Mouse (Mus musculus) liver, embryonic 13.5 days (tissue): ENCODE measurements around the gene Ano1. TPM values are rescaled to one million over a fixed set of nuclear protein-coding genes. Genes with fewer than 3 reads are reported as not detected.
A peak's percentile ranks its signal among the peaks of the same experiment; 100 is the strongest.

Experiments used
- ATAC-seq: fragments of 200-750 bp; cut with Nextera tagmentation; 2 replicates; pipeline ENCODE4 v1.8.0; 2017; ENCODE audit warnings: low read depth, mild to moderate bottlenecking, moderate number of reproducible peaks, moderate library complexity
- DNase-seq: peaks from one replicate; pipeline ENCODE4 v3.0.0; 2022
- H3K27ac ChIP-seq: fragments of 300-500 bp; sonication (generic); 2 replicates; pipeline ENCODE4 v1.5.1; 2015; ENCODE audit warnings: moderate library complexity, mild to moderate bottlenecking, inconsistent platforms
- H3K27me3 ChIP-seq: fragments of 300-500 bp; sonication (generic); 2 replicates; pipeline ENCODE4 v1.6.1; 2015; ENCODE audit warnings: mild to moderate bottlenecking, inconsistent platforms
- H3K36me3 ChIP-seq: fragments of 300-500 bp; sonication (generic); 2 replicates; pipeline ENCODE4 v1.6.1; 2015; ENCODE audit warnings: mild to moderate bottlenecking, inconsistent platforms
- H3K4me1 ChIP-seq: fragments of 300-500 bp; sonication (generic); replicated peaks from 2 replicates; pipeline ENCODE4 v1.6.1; 2015; ENCODE audit warnings: inconsistent platforms
- H3K4me2 ChIP-seq: fragments of 300-500 bp; sonication (generic); 2 replicates; pipeline ENCODE4 v1.6.1; 2015; ENCODE audit warnings: inconsistent platforms, mild to moderate bottlenecking, moderate library complexity
- H3K4me3 ChIP-seq: fragments of 300-500 bp; sonication (generic); replicated peaks from 2 replicates; pipeline ENCODE4 v1.5.1; 2015; ENCODE audit warnings: mild to moderate bottlenecking, inconsistent platforms
- H3K9ac ChIP-seq: fragments of 300-500 bp; sonication (generic); 2 replicates; pipeline ENCODE4 v1.6.1; 2015; ENCODE audit warnings: mild to moderate bottlenecking, inconsistent platforms
- H3K9me3 ChIP-seq: fragments of 300-500 bp; sonication (generic); replicated peaks from 2 replicates; pipeline ENCODE4 v1.6.1; 2016; ENCODE audit warnings: inconsistent platforms
- WGBS: fragments of 180-500 bp; shearing (Covaris S2); methylation state at CpG from one replicate; pipeline ENCODE4 v1.1.7; 2015; ENCODE audit not compliant: insufficient replicate concordance; 5-methylcytosine and 5-hydroxymethylcytosine counted together
- polyA plus RNA-seq: library from polyadenylated mRNA; unstranded; fragments of >200 nt; fragmentation: Nextera tagmentation; extraction: Ambion mirVana; gene quantifications from 2 replicates; pipeline ENCODE4 v1.2.1, GENCODE M21; 2015

Ano1 gene
- polyA plus RNA-seq: 3.4 and 3.8 TPM in 2 replicates

GRCm38 (mm10) chr7:144751833-144752232, at the start of gene Ano1:
Gene Ano1 (minus strand): TSS chr7:144751974.
- peaks cover 19% of the 10 kb centered on the region; the same call in 1 of the 2 replicates for H3K27me3 ChIP-seq
- no peak for ATAC-seq
- H3K9ac ChIP-seq: peak within 1 kb of the TSS; percentile 54
- H3K36me3 ChIP-seq: no peaks in the 10 kb centered on the region
- no peaks in the 10 kb centered on the region for H3K9me3 ChIP-seq
- no peak within 1 kb of the TSS for H3K4me2 ChIP-seq
- peaks cover 69% of the 10 kb centered on the region for H3K4me1 ChIP-seq
- no peak within 1 kb of the TSS for H3K4me3 ChIP-seq
- peak within 1 kb of the TSS; percentile 96 for H3K27ac ChIP-seq
- 63% methylated on average over 9 of the region's 9 CpGs for WGBS
- DNase-seq: no peak

GRCm38 (mm10) chr7:144798471-144798870, 46.7 kb upstream of the Ano1 start:
- WGBS: 12% methylated on average over 1 of the region's 1 CpGs
- no peak for DNase-seq
- Histone ChIP-seq H3K4me1 (0 out of 2 replicates have a peak, but pooled peaks cover 4% of the 10 kb centered on the region), H3K4me2 (no peak overlapping the region), H3K27ac (no peak overlapping the region), H3K9ac (no peak overlapping the region), H3K9me3 (no peaks in the 10 kb centered on the region), H3K4me3 (no peak overlapping the region), H3K27me3 (peaks cover 51% of the 10 kb centered on the region), H3K36me3 (no peaks in the 10 kb centered on the region)
- ATAC-seq: no peak

GRCm38 (mm10) chr7:144796986-144797735, 45.4 kb upstream of the Ano1 start:
- no peak overlapping the region for H3K4me3 ChIP-seq
- DNase-seq (no peak), ATAC-seq (no peak)
- no peaks in the 10 kb centered on the region for H3K36me3 ChIP-seq
- H3K27me3 ChIP-seq: peaks cover 48% of the 10 kb centered on the region
- no peak overlapping the region for H3K4me2 ChIP-seq
- 0 out of 2 replicates have a peak, but pooled peaks cover 4% of the 10 kb centered on the region for H3K4me1 ChIP-seq
- WGBS: 74% methylated on average over 17 of the region's 17 CpGs
- H3K27ac ChIP-seq: no peak overlapping the region
- no peak overlapping the region for H3K9ac ChIP-seq
- no peaks in the 10 kb centered on the region for H3K9me3 ChIP-seq

- 0 out of 2 replicates have a peak, but pooled peaks cover 4% of the 10 kb centered on the region for H3K4me1 ChIP-seq
- no peak overlapping the region for H3K4me2 ChIP-seq
- H3K9ac ChIP-seq: no peak overlapping the region
- H3K9me3 ChIP-seq: no peaks in the 10 kb centered on the region
- no peaks in the 10 kb centered on the region for H3K36me3 ChIP-seq
- WGBS: 61% methylated on average over 9 of the region's 9 CpGs
- H3K27me3 ChIP-seq: peaks cover 39% of the 10 kb centered on the region
- DNase-seq (no peak), ATAC-seq (no peak)
- H3K4me3 ChIP-seq: no peak overlapping the region
- no peak overlapping the region for H3K27ac ChIP-seq
Measured at GRCm38 (mm10) chr7:144795976-144796474, 44.3 kb upstream of the Ano1 start.

- no peak for DNase-seq
- no peak overlapping the region for H3K4me2 ChIP-seq
- H3K27me3 ChIP-seq: peaks cover 29% of the 10 kb centered on the region; the same call in 1 of the 2 replicates
- 73% methylated on average over 10 of the region's 10 CpGs for WGBS
- no peaks in the 10 kb centered on the region for H3K36me3 ChIP-seq
- no peak for ATAC-seq
- no peak overlapping the region for H3K27ac ChIP-seq
- no peaks in the 10 kb centered on the region for H3K9me3 ChIP-seq
- no peak overlapping the region for H3K4me3 ChIP-seq
- peaks cover 29% of the 10 kb centered on the region for H3K4me1 ChIP-seq
- H3K9ac ChIP-seq: no peak overlapping the region
Measured at GRCm38 (mm10) chr7:144793296-144793695, 41.5 kb upstream of the Ano1 start.

GRCm38 (mm10) chr7:144791426-144791825, 39.7 kb upstream of the Ano1 start:
- Histone ChIP-seq H3K27ac (no peak overlapping the region), H3K9me3 (no peaks in the 10 kb centered on the region), H3K27me3 (peaks cover 26% of the 10 kb centered on the region; the same call in 1 of the 2 replicates), H3K9ac (no peak overlapping the region), H3K4me1 (peaks cover 46% of the 10 kb centered on the region), H3K36me3 (no peaks in the 10 kb centered on the region), H3K4me2 (no peak overlapping the region), H3K4me3 (no peak overlapping the region)
- ATAC-seq (no peak), DNase-seq (no peak)
- WGBS: 83% methylated on average over 7 of the region's 7 CpGs

- Histone ChIP-seq H3K4me1 (peaks cover 61% of the 10 kb centered on the region), H3K36me3 (no peaks in the 10 kb centered on the region), H3K9ac (peak overlapping the region; percentile 64; the same call in 1 of the 2 replicates), H3K27ac (peak overlapping the region; percentile 100), H3K27me3 (peaks cover 17% of the 10 kb centered on the region; the same call in 1 of the 2 replicates), H3K4me3 (0 out of 2 replicates have a peak overlapping the region, but pooled peaks have one; percentile 20), H3K9me3 (no peaks in the 10 kb centered on the region), H3K4me2 (peak overlapping the region; percentile 62)
- 58% methylated on average over 36 of the region's 36 CpGs for WGBS
- DNase-seq: no peak
- no peak for ATAC-seq
Measured at GRCm38 (mm10) chr7:144789601-144790556, 38.1 kb upstream of the Ano1 start.

GRCm38 (mm10) chr7:144788631-144789030, 36.9 kb upstream of the Ano1 start:
- DNase-seq (peak; percentile 77), ATAC-seq (peak; percentile 46)
- Histone ChIP-seq H3K4me2 (peak overlapping the region; percentile 62), H3K36me3 (no peaks in the 10 kb centered on the region), H3K9ac (peak overlapping the region; percentile 64), H3K4me3 (peak overlapping the region; percentile 33), H3K27me3 (0 out of 2 replicates have a peak, but pooled peaks cover 7% of the 10 kb centered on the region), H3K4me1 (peaks cover 70% of the 10 kb centered on the region), H3K9me3 (no peaks in the 10 kb centered on the region), H3K27ac (peak overlapping the region; percentile 100)
- WGBS: 5% methylated on average over 4 of the region's 4 CpGs

- DNase-seq (peak; percentile 51), ATAC-seq (no peak)
- no peaks in the 10 kb centered on the region for H3K36me3 ChIP-seq
- H3K27ac ChIP-seq: peak overlapping the region; percentile 100
- 0 out of 2 replicates have a peak overlapping the region, but pooled peaks have one; percentile 12 for H3K4me3 ChIP-seq
- peak overlapping the region; percentile 64 for H3K9ac ChIP-seq
- no peaks in the 10 kb centered on the region for H3K9me3 ChIP-seq
- WGBS: 45% methylated on average over 5 of the region's 5 CpGs
- H3K4me1 ChIP-seq: peaks cover 81% of the 10 kb centered on the region
- H3K27me3 ChIP-seq: no peaks in the 10 kb centered on the region
- H3K4me2 ChIP-seq: peak overlapping the region; percentile 62
Measured at GRCm38 (mm10) chr7:144787501-144787900, 35.7 kb upstream of the Ano1 start.

GRCm38 (mm10) chr7:144786571-144786970, 34.8 kb upstream of the Ano1 start:
- peak; percentile 94 for ATAC-seq

GRCm38 (mm10) chr7:144784176-144784575, 32.4 kb upstream of the Ano1 start:
- ATAC-seq: peak; percentile 4

More at GRCm38 (mm10) chr7:144786571-144786970, 34.8 kb upstream of the Ano1 start:
- Histone ChIP-seq H3K36me3 (no peaks in the 10 kb centered on the region), H3K27me3 (no peaks in the 10 kb centered on the region), H3K4me1 (peaks cover 91% of the 10 kb centered on the region), H3K4me3 (peak overlapping the region; percentile 51), H3K4me2 (peak overlapping the region; percentile 74), H3K9ac (peak overlapping the region; percentile 80), H3K9me3 (no peaks in the 10 kb centered on the region), H3K27ac (peak overlapping the region; percentile 100)
- WGBS: 3% methylated on average over 3 of the region's 3 CpGs
- DNase-seq: peak; percentile 91

More at GRCm38 (mm10) chr7:144784176-144784575, 32.4 kb upstream of the Ano1 start:
- Histone ChIP-seq H3K9ac (peak overlapping the region; percentile 80), H3K4me2 (peak overlapping the region; percentile 74), H3K27me3 (no peaks in the 10 kb centered on the region), H3K27ac (peak overlapping the region; percentile 100), H3K4me1 (peaks cover 94% of the 10 kb centered on the region), H3K4me3 (no peak overlapping the region), H3K9me3 (no peaks in the 10 kb centered on the region), H3K36me3 (no peaks in the 10 kb centered on the region)
- 38% methylated on average over 4 of the region's 4 CpGs for WGBS
- DNase-seq: peak; percentile 58
